ENCODE assay signal across 8 mouse cellular contexts in genomic region chr1:39761211-39762024, GRCm38 (mm10). TPM values are rescaled to one million over a fixed set of nuclear protein-coding genes. Genes with fewer than 3 reads are reported as not detected.
DNase-seq lines count a peak whose midpoint lies in the region; ATAC-seq lines count a peak whose summit lies in the region.

No protein-coding gene starts in this region.

- H3K4me3 ChIP-seq in forebrain, embryonic 10.5 days = peak overlapping the region; percentile 34
- H3K4me3 ChIP-seq in liver, embryonic 13.5 days (replicated peaks) = peak overlapping the region; percentile 26; the same call in 1 of the 2 replicates

- peak; percentile 15 to 16 for DNase-seq in B cell, adult 2 months
- peak; percentile 33 to 53 for DNase-seq in adrenal gland, postnatal 4 days (ENCODE audit: low spot score in 2 of 2)
- peak; percentile 66 for DNase-seq in forebrain, embryonic 10.5 days (ENCODE audit: extremely low spot score, low spot score)
- DNase-seq in heart, postnatal 10 days = peak; percentile 80
- peak; percentile 80 to 81 for DNase-seq in kidney, postnatal 36 days
- no peak for DNase-seq in liver, embryonic 13.5 days
- DNase-seq in natural killer cell, adult 2 months (ENCODE audit: low spot score in 2 of 2) = peak; percentile 44 to 47
- DNase-seq in testis, postnatal 10 days (ENCODE audit: low spot score) = peak; percentile 63

- WGBS in forebrain, embryonic 10.5 days = 8% methylated on average over 22 of the region's 22 CpGs
- WGBS in liver, embryonic 13.5 days (ENCODE audit: insufficient replicate concordance) = 5% methylated on average over 22 of the region's 22 CpGs

- ATAC-seq in liver, embryonic 13.5 days (ENCODE audit: low read depth) = no peak

- peaks cover 30% of the 10 kb centered on the region for H3K4me1 ChIP-seq in forebrain, embryonic 10.5 days
- peaks cover 19% of the 10 kb centered on the region for H3K4me1 ChIP-seq in liver, embryonic 13.5 days (replicated peaks)

- H3K27me3 ChIP-seq in forebrain, embryonic 10.5 days (ENCODE audit: poor library complexity, severe bottlenecking) = peaks cover 11% of the 10 kb centered on the region; the same call in 1 of the 2 replicates
- 0 out of 2 replicates have a peak, but pooled peaks cover 6% of the 10 kb centered on the region for H3K27me3 ChIP-seq in liver, embryonic 13.5 days

- H3K9ac ChIP-seq in liver, embryonic 13.5 days = no peak overlapping the region

- H3K9me3 ChIP-seq in forebrain, embryonic 10.5 days = no peaks in the 10 kb centered on the region
- H3K9me3 ChIP-seq in liver, embryonic 13.5 days (replicated peaks) = no peaks in the 10 kb centered on the region

- peak overlapping the region; percentile 56 for H3K27ac ChIP-seq in forebrain, embryonic 10.5 days
- peak overlapping the region; percentile 70 for H3K27ac ChIP-seq in liver, embryonic 13.5 days

- intact Hi-C loops in heart, postnatal 10 days (cut with DNase I) = loop anchor here (2.0 to 5.0 kb wide), 4 partner anchors 106 to 221 kb away; partner anchors contain the start of gene Map4k4

- no peaks in the 10 kb centered on the region for H3K36me3 ChIP-seq in forebrain, embryonic 10.5 days (replicated peaks)
- H3K36me3 ChIP-seq in liver, embryonic 13.5 days = no peaks in the 10 kb centered on the region

- H3K4me2 ChIP-seq in liver, embryonic 13.5 days = peak overlapping the region; percentile 54

RNA-seq across cellular contexts. Expression of gene Rfx8, which starts 40.6 kb away (rescaled TPM):
- total RNA-seq in adrenal gland, postnatal 4 days (2021) = under 1 TPM; 0.39 to 0.93 TPM
- polyA plus RNA-seq in forebrain, embryonic 10.5 days (2016; fragmentation: Nextera tagmentation; extraction: Ambion mirVana) = 0.22 and 0.34 TPM in 2 replicates
- under 1 TPM; 0.53 to 0.55 TPM for total RNA-seq in heart, postnatal 10 days (2021)
- 0.06 and 0.08 TPM in 2 replicates for polyA plus RNA-seq in liver, embryonic 13.5 days (2015; fragmentation: Nextera tagmentation; extraction: Ambion mirVana)

RNA-seq across cellular contexts. Expression of gene Gm3646, which starts 43.7 kb away (rescaled TPM):
- total RNA-seq in adrenal gland, postnatal 4 days (2021) = not detected
- polyA plus RNA-seq in forebrain, embryonic 10.5 days (2016; fragmentation: Nextera tagmentation; extraction: Ambion mirVana) = not detected in 2 replicates
- total RNA-seq in heart, postnatal 10 days (2021) = 1 to 10 TPM; 6.9 to 7.5 TPM
- not detected in 2 replicates for polyA plus RNA-seq in liver, embryonic 13.5 days (2015; fragmentation: Nextera tagmentation; extraction: Ambion mirVana)

Comparison
In these comparisons a context has a peak if more than half of its experiments do, and no peak if none do; other contexts are left out.
1. RNA of gene Gm3646, which starts 43.7 kb away (total RNA-seq): 6.9 to 7.5 TPM in heart, postnatal 10 days; not detected in adrenal gland, postnatal 4 days; every median in the first group is over 4 times any median in the second.